Mouse (Mus musculus) neural tube, embryonic 11.5 days (tissue): Measurements from ENCODE around the gene Syne3. TPM values are rescaled to one million over a fixed set of nuclear protein-coding genes. Genes with fewer than 3 reads are reported as not detected.

Experiments
- ATAC-seq: fragments of 200-750 bp; cut with Nextera tagmentation; 2 replicates; pipeline ENCODE4 v1.8.0; 2017; ENCODE audit warnings: moderate number of reproducible peaks, mild to moderate bottlenecking, moderate TSS enrichment, moderate library complexity; ENCODE audit not compliant: insufficient read depth, low FRiP score, low TSS enrichment
- DNase-seq: peaks from one replicate; pipeline ENCODE4 v3.0.0-alpha.2; 2015; ENCODE audit warnings: low spot score
- H3K27ac ChIP-seq: fragments of 300-500 bp; sonication (generic); 2 replicates; pipeline ENCODE4 v1.5.1; 2014; ENCODE audit warnings: low read depth, mild to moderate bottlenecking, low read length
- H3K27me3 ChIP-seq: fragments of 300-500 bp; sonication (generic); 2 replicates; pipeline ENCODE4 v1.6.1; 2014; ENCODE audit warnings: mild to moderate bottlenecking, low read length, mixed read lengths; ENCODE audit not compliant: control insufficient read depth, insufficient read depth
- H3K36me3 ChIP-seq: fragments of 300-500 bp; sonication (generic); 2 replicates; pipeline ENCODE4 v1.6.1; 2014; ENCODE audit warnings: mild to moderate bottlenecking, low read length, moderate library complexity, mixed read lengths; ENCODE audit not compliant: control insufficient read depth, insufficient read depth
- H3K4me1 ChIP-seq: fragments of 300-500 bp; sonication (generic); 2 replicates; pipeline ENCODE4 v1.6.1; 2014; ENCODE audit warnings: low read length, mixed read lengths; ENCODE audit not compliant: control insufficient read depth, insufficient read depth
- H3K4me2 ChIP-seq: fragments of 300-500 bp; sonication (generic); 2 replicates; pipeline ENCODE4 v1.6.1; 2014; ENCODE audit warnings: low read depth, mild to moderate bottlenecking, moderate library complexity
- H3K4me3 ChIP-seq: fragments of 300-500 bp; sonication (generic); 2 replicates; pipeline ENCODE4 v1.5.1; 2014; ENCODE audit warnings: low read depth, low read length
- H3K9ac ChIP-seq: fragments of 300-500 bp; sonication (generic); 2 replicates; pipeline ENCODE4 v1.6.1; 2014; ENCODE audit warnings: mild to moderate bottlenecking, low read length
- H3K9me3 ChIP-seq: fragments of 300-500 bp; sonication (generic); 2 replicates; pipeline ENCODE4 v1.6.1; 2016; ENCODE audit warnings: low read length; ENCODE audit not compliant: control insufficient read depth
- WGBS: fragments of 180-500 bp; shearing (Covaris S2); extraction: QIAGEN DNeasy Blood & Tissue Kit; methylation state at CpG from one replicate; pipeline ENCODE4 v1.1.7; 2014; 5-methylcytosine and 5-hydroxymethylcytosine counted together
- polyA plus RNA-seq: library from polyadenylated mRNA; unstranded; fragments of >200 nt; fragmentation: Nextera tagmentation; extraction: Ambion mirVana; gene quantifications from 2 replicates; pipeline ENCODE4 v1.2.1, GENCODE M21; 2014

Syne3 gene
- polyA plus RNA-seq, 1 experiment from 2014 or later = 0.05 TPM

DNA sequence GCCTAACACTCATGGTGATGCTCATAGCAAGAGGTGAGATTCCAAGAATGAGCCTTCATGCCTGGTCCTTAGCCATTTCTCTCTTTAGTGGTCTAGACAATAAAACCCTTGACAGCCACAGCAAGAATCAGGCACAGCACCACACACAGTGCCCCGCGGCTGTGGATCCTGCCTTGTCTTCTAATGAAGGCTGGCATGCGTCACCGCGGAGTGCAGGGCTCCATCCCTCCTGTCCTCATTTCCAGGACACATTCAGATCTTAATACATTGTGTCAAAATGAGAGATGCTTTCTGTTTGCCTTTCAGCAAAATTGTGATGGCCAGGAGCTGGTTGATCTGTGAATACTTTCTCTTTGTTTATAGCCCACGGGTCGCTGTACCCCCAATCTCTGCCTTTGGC lies 88.5 kb downstream of the Syne3 start:
- Histone ChIP-seq H3K27me3 (no peaks in the 10 kb centered on the region), H3K36me3 (no peaks in the 10 kb centered on the region), H3K4me3 (no peak overlapping the region), H3K9me3 (no peaks in the 10 kb centered on the region), H3K4me1 (no peaks in the 10 kb centered on the region), H3K4me2 (no peak overlapping the region), H3K9ac (no peak overlapping the region), H3K27ac (no peak overlapping the region)
- DNase-seq = no peak
- ATAC-seq = no peak
- WGBS = 89% methylated on average over 7 of the region's 7 CpGs

GRCm38 (mm10) chr12:104919247-104919646 lies 90.4 kb downstream of the Syne3 start:
- no peaks in the 10 kb centered on the region for H3K27me3 ChIP-seq
- no peak overlapping the region for H3K4me3 ChIP-seq
- no peaks in the 10 kb centered on the region for H3K36me3 ChIP-seq
- DNase-seq (no peak), ATAC-seq (no peak)
- WGBS = 71% methylated on average over 2 of the region's 2 CpGs
- no peaks in the 10 kb centered on the region for H3K9me3 ChIP-seq
- H3K27ac ChIP-seq = no peak overlapping the region
- H3K9ac ChIP-seq = no peak overlapping the region
- no peak overlapping the region for H3K4me2 ChIP-seq
- H3K4me1 ChIP-seq = no peaks in the 10 kb centered on the region

DNA sequence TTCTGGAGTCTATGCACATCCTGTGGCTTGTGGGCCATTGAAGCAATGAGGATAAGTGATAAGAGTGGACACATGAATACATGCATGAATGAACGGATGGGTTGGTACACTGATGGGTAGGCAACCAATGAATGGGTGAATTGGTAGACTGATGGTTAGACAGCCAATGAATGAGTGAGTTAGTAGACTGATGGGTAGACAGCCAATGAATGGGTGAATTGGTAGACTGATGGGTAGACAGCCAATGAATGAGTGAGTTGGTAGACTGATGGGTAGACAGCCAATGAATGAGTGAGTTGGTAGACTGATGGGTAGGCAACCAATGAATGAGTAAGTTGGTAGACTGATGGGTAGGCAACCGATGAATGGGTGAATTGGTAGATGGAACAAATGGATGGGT lies 91.7 kb downstream of the Syne3 start:
- Histone ChIP-seq H3K4me1 (0 out of 2 replicates have a peak, but pooled peaks cover 4% of the 10 kb centered on the region), H3K4me2 (no peak overlapping the region), H3K9me3 (no peaks in the 10 kb centered on the region), H3K27me3 (no peaks in the 10 kb centered on the region), H3K27ac (no peak overlapping the region), H3K4me3 (no peak overlapping the region), H3K9ac (no peak overlapping the region), H3K36me3 (no peaks in the 10 kb centered on the region)
- DNase-seq = no peak
- WGBS = 98% methylated on average over 2 of the region's 2 CpGs
- ATAC-seq = no peak

DNA sequence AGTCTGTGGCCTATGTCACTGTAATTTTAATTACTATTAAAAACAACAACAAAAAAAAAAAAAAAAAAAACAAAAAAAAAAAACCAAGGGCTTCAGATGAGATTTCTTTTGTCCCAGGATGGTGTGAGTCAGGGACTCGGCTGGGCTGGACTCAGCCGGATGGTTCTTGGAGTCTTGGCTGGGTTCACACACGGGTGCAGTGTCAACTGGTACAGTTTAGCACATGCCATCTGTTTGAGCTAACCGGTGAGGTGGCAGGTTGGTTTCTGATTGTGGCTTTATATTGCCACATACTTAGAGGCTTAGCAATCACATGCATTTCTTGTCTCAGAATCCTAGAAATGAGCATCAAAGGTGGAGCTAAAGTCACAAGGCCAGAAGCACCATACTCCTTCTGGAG lies 92.3 kb downstream of the Syne3 start:
- DNase-seq (no peak), ATAC-seq (no peak)
- 93% methylated on average over 4 of the region's 4 CpGs for WGBS
- Histone ChIP-seq H3K4me2 (no peak overlapping the region), H3K4me3 (no peak overlapping the region), H3K27me3 (no peaks in the 10 kb centered on the region), H3K9me3 (no peaks in the 10 kb centered on the region), H3K27ac (no peak overlapping the region), H3K36me3 (no peaks in the 10 kb centered on the region), H3K9ac (no peak overlapping the region), H3K4me1 (0 out of 2 replicates have a peak, but pooled peaks cover 4% of the 10 kb centered on the region)

GRCm38 (mm10) chr12:104916776-104917175 lies 92.8 kb downstream of the Syne3 start:
- ATAC-seq (no peak), DNase-seq (no peak)
- Histone ChIP-seq H3K4me2 (no peak overlapping the region), H3K36me3 (no peaks in the 10 kb centered on the region), H3K9me3 (no peaks in the 10 kb centered on the region), H3K4me3 (no peak overlapping the region), H3K4me1 (0 out of 2 replicates have a peak, but pooled peaks cover 4% of the 10 kb centered on the region), H3K9ac (no peak overlapping the region), H3K27ac (no peak overlapping the region), H3K27me3 (no peaks in the 10 kb centered on the region)
- 88% methylated on average over 8 of the region's 8 CpGs for WGBS

- WGBS = 72% methylated on average over 4 of the region's 4 CpGs
- ATAC-seq = no peak
These were observed 93.9 kb downstream of the Syne3 start for GRCm38 (mm10) chr12:104915681-104916080.

DNA sequence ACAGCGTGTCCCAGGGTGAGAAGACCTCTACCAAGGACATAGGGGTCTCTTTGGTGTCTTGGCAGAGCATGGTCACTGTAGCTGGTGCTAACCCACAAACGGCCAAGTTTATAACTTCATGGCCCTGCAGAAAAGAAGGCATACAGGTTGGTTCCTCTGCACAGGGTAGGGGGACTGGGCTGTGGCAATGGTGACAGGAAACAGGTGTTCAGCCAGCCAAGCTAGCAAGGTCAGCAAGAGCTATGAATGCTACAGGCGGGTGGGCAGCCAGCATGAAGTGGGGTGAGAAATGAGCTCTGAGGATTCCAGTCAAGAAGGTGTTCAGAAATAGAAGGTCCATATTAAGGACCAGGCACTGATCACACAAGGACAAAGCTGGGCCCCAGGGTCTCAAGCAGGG lies 96.6 kb downstream of the Syne3 start:
- Histone ChIP-seq H3K27ac (no peak overlapping the region), H3K36me3 (no peaks in the 10 kb centered on the region), H3K27me3 (no peaks in the 10 kb centered on the region), H3K4me2 (no peak overlapping the region), H3K4me1 (peaks cover 15% of the 10 kb centered on the region), H3K4me3 (no peak overlapping the region), H3K9me3 (no peaks in the 10 kb centered on the region), H3K9ac (no peak overlapping the region)
- WGBS = 60% methylated on average over 3 of the region's 3 CpGs
- DNase-seq = no peak
- ATAC-seq = no peak

More at GRCm38 (mm10) chr12:104915681-104916080, 93.9 kb downstream of the Syne3 start:
- Histone ChIP-seq H3K9me3 (no peaks in the 10 kb centered on the region), H3K36me3 (no peaks in the 10 kb centered on the region), H3K27me3 (no peaks in the 10 kb centered on the region), H3K9ac (no peak overlapping the region), H3K27ac (no peak overlapping the region), H3K4me2 (no peak overlapping the region), H3K4me3 (no peak overlapping the region), H3K4me1 (0 out of 2 replicates have a peak, but pooled peaks cover 4% of the 10 kb centered on the region)
- no peak for DNase-seq

DNA sequence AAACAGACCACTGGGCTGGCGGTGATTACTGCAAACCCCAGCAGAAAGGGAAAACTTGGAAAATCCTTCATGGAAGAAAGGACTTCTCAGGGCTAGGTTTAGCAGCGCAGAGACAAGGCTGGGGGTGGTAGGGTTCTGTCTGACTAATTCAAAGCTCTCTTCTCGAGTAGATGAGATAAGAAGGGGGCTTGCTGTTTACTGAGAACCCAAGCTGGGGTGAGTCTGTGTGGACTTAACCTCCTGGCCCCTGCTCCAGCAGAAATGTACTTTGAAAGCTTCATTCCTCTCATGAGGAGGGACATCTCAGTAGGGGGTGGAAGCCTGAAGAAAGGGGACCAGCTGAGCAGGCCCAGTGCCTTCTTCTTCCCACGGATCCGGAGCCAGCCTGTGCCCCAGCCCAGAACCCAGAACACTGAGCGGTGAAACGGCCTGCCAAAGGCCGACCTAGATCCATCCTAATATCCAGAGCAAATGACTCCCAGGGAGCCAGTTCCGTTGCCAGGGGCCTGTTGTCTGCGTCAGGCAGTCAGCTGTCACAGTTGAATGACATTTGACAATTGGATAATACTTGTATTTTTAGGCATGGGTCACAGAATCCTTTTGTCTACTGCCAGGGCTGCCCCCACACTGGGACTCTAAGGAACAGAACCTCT lies 97.2 kb downstream of the Syne3 start:
- H3K4me3 ChIP-seq = no peak overlapping the region
- H3K9me3 ChIP-seq = no peaks in the 10 kb centered on the region
- H3K36me3 ChIP-seq = no peaks in the 10 kb centered on the region
- DNase-seq = no peak
- no peak overlapping the region for H3K27ac ChIP-seq
- no peak for ATAC-seq
- H3K4me2 ChIP-seq = no peak overlapping the region
- peaks cover 15% of the 10 kb centered on the region for H3K4me1 ChIP-seq
- no peaks in the 10 kb centered on the region for H3K27me3 ChIP-seq
- WGBS = 34% methylated on average over 10 of the region's 10 CpGs
- H3K9ac ChIP-seq = no peak overlapping the region

DNA sequence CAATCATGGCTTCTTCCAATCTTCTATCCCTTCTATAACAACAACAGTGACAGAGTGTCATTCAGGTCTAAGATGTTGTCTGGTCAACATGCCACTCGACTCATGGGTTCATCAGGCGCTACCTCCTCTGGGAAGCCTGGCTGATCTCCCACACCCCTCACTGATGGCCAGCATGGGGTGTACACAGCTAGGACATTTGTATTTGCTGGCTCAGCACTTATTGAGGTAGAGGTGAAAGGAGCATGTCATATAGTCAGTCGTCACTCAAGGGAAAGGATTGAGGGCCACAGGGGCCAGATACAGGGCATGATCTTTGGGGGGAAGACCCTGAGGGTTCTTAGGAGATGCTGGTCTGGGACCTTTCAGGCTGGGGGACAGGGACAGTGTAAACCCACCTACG lies 99.9 kb downstream of the Syne3 start:
- H3K27me3 ChIP-seq = no peaks in the 10 kb centered on the region
- 94% methylated on average over 4 of the region's 4 CpGs for WGBS

More for the DNA sequence above, 99.9 kb downstream of the Syne3 start:
- no peak for ATAC-seq
- no peak for DNase-seq
- Histone ChIP-seq H3K9ac (no peak overlapping the region), H3K4me1 (peaks cover 15% of the 10 kb centered on the region), H3K27ac (no peak overlapping the region), H3K4me2 (no peak overlapping the region), H3K9me3 (no peaks in the 10 kb centered on the region), H3K36me3 (no peaks in the 10 kb centered on the region), H3K4me3 (no peak overlapping the region)
